Mouse (Mus musculus) spleen, adult 2 months (tissue): Measurements from ENCODE around the gene Tcte2. TPM values are rescaled to one million over a fixed set of nuclear protein-coding genes. Genes with fewer than 3 reads are reported as not detected.

Source experiments
- DNase-seq, 2 experiments: peaks; one replicate each; pipeline versions ENCODE4 v3.0.0 to v3.0.0-alpha.2; 2012 to 2021; ENCODE audit warnings: low spot score in 2 of 2, low read depth in 1 of 2
- H3K27ac ChIP-seq: fragments of 200-500 bp; 2 replicates; pipeline ENCODE4 v1.5.1; 2012; ENCODE audit warnings: low read length, inconsistent platforms; ENCODE audit not compliant: insufficient read depth
- H3K27me3 ChIP-seq: fragments of 200-500 bp; 2 replicates; pipeline ENCODE4 v1.6.1; 2012; ENCODE audit warnings: mild to moderate bottlenecking, moderate library complexity, low read length, inconsistent platforms; ENCODE audit not compliant: control insufficient read depth, insufficient read depth
- H3K36me3 ChIP-seq: fragments of 200-500 bp; 2 replicates; pipeline ENCODE4 v1.6.1; 2012; ENCODE audit warnings: mild to moderate bottlenecking, low read length, inconsistent platforms; ENCODE audit not compliant: control insufficient read depth, insufficient read depth
- H3K4me1 ChIP-seq: fragments of 200-500 bp; 2 replicates; pipeline ENCODE4 v1.6.1; 2011; ENCODE audit warnings: inconsistent platforms; ENCODE audit not compliant: control insufficient read depth, insufficient read depth, insufficient read length
- H3K4me3 ChIP-seq: fragments of 200-500 bp; 2 replicates; pipeline ENCODE4 v1.5.1; 2011; ENCODE audit warnings: mild to moderate bottlenecking, inconsistent platforms; ENCODE audit not compliant: insufficient read depth, insufficient read length; ENCODE audit errors: extremely low read depth
- CTCF ChIP-seq: fragments of 200-500 bp; IDR thresholded peaks from 2 replicates; pipeline ENCODE4 v1.5.1; 2011; ENCODE audit warnings: mild to moderate bottlenecking, inconsistent platforms; ENCODE audit not compliant: insufficient read depth, insufficient read length, insufficient replicate concordance; ENCODE audit errors: extremely low read depth
- POLR2A ChIP-seq: fragments of 200-500 bp; IDR thresholded peaks from 2 replicates; pipeline ENCODE4 v1.6.1; 2011; ENCODE audit warnings: low read depth, low read length, inconsistent platforms
- WGBS: fragments of 180-500 bp; shearing (Covaris S2); methylation state at CpG from one replicate; pipeline ENCODE4 v1.1.7; 2018; 5-methylcytosine and 5-hydroxymethylcytosine counted together
- polyA plus RNA-seq: library from polyadenylated mRNA; depleted of rRNA; stranded (reverse); fragments of >200 nt; gene quantifications from 2 replicates; pipeline ENCODE4 v1.2.3, GENCODE M21; 2012

Tcte2 gene
- polyA plus RNA-seq, 1 experiment, result 0.36 TPM

GRCm38 (mm10) chr17:13722434-13722833, 39.2 kb downstream of the Tcte2 start:
- TF ChIP-seq CTCF (no peak), POLR2A (no peak)
- 93% methylated on average over 2 of the region's 2 CpGs for WGBS

GRCm38 (mm10) chr17:13721372-13721771, 40.3 kb downstream of the Tcte2 start:
- Histone ChIP-seq H3K4me3 (no peak overlapping the region), H3K27me3 (no peaks in the 10 kb centered on the region), H3K27ac (no peak overlapping the region), H3K36me3 (no peaks in the 10 kb centered on the region), H3K4me1 (no peaks in the 10 kb centered on the region)
- 75% methylated on average over 2 of the region's 2 CpGs for WGBS
- TF ChIP-seq CTCF (no peak), POLR2A (no peak)
- no peak for DNase-seq

More at GRCm38 (mm10) chr17:13722434-13722833, 39.2 kb downstream of the Tcte2 start:
- no peak for DNase-seq
- Histone ChIP-seq H3K36me3 (no peaks in the 10 kb centered on the region), H3K27me3 (no peaks in the 10 kb centered on the region), H3K4me1 (no peaks in the 10 kb centered on the region), H3K4me3 (no peak overlapping the region), H3K27ac (no peak overlapping the region)

DNA sequence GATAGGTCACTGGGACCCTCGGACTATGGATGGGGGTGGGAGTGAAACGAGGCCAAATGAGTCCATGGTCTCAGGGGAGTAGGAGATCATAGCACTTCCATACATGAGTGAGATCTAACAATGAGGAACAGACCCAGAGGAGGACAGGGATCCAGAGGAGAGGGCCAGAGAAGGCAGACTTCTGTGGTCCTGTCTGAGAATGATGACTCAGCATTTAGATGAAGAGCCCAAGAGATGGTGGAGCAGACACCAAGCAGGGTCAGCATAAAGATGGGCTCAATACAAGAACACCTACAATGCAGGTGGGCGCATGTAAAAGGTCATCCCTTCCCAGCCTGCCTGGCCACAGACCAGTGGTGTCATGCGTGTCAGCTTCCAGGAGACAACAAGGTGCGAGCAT, 41.4 kb downstream of the Tcte2 start:
- Histone ChIP-seq H3K4me1 (no peaks in the 10 kb centered on the region), H3K27ac (no peak overlapping the region), H3K27me3 (no peaks in the 10 kb centered on the region), H3K4me3 (no peak overlapping the region), H3K36me3 (no peaks in the 10 kb centered on the region)
- no peak for DNase-seq
- WGBS, result 93% methylated on average over 5 of the region's 5 CpGs
- TF ChIP-seq POLR2A, result no peak
- TF ChIP-seq CTCF, result no peak

DNA sequence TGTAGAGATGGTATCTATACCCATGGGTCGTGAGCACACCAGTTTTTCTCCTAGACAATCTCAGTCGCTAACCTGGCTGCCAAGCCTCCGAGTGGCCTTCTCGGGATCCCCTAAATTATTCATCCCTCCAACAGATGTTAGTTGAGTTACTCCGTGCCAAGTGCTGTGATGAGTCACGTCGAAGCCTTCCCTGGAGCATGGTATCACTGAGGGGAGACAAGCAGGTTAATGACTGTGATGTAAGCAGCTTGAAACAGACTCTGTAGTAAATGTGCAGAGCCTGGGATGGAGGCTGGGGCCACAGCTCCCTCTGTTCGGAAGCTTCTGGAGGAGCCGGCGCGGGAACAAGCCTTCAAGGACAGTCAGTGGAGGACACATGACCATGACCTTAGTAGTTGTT, 44.2 kb downstream of the Tcte2 start:
- Histone ChIP-seq H3K27me3 (no peaks in the 10 kb centered on the region), H3K27ac (no peak overlapping the region), H3K4me1 (no peaks in the 10 kb centered on the region), H3K36me3 (no peaks in the 10 kb centered on the region), H3K4me3 (no peak overlapping the region)
- no peak for DNase-seq
- TF ChIP-seq POLR2A, result no peak
- TF ChIP-seq CTCF, result no peak
- WGBS, result 93% methylated on average over 11 of the region's 11 CpGs

DNA sequence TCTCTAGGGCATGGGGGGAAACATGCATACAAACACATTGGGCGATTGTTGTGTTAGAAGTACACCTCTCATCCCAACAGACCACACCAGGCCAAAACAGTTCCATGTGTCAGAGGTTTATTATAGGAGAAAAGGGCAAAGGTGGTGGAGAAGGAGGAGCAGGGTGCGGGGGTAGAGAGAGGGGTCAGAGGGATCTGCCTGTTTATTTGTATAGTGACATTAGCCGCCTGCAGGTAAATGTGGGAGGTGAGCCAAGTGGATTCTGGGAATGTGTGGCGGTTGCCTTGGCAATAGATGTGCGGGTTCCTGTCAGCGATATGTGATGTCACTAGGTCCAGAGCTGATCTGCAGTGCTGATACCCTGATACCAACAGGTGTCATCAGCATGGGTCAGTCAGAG, 45.3 kb downstream of the Tcte2 start:
- Histone ChIP-seq H3K4me3 (no peak overlapping the region), H3K27me3 (no peaks in the 10 kb centered on the region), H3K27ac (no peak overlapping the region), H3K4me1 (no peaks in the 10 kb centered on the region), H3K36me3 (no peaks in the 10 kb centered on the region)
- no peak for DNase-seq
- TF ChIP-seq CTCF, result no peak
- TF ChIP-seq POLR2A, result no peak
- 93% methylated on average over 6 of the region's 6 CpGs for WGBS

DNA sequence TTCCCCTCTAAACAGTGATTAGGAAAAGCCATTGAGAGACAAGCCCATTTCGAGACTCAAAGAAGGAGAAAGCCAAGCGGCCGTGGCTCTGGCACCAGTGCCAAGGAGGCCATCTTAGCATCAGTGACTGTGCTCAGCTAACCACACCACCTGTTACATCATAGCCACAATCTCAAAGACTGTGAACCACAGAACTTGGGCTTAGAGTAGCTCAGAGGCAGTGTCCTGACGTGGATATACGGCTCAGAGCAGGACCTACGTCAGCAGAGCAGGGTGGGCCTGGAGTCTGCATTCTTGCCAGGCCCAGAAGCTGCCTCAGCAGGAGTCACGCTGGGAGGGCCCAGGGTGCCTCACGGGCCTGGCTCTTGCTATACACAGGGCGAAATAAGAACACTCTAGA, 46.1 kb downstream of the Tcte2 start:
- Histone ChIP-seq H3K4me1 (no peaks in the 10 kb centered on the region), H3K36me3 (no peaks in the 10 kb centered on the region), H3K4me3 (no peak overlapping the region), H3K27ac (no peak overlapping the region), H3K27me3 (no peaks in the 10 kb centered on the region)
- TF ChIP-seq CTCF (no peak), POLR2A (no peak)
- no peak for DNase-seq
- WGBS, result 49% methylated on average over 9 of the region's 9 CpGs

- no peak for DNase-seq
- H3K4me3 ChIP-seq, result no peak overlapping the region
- no peaks in the 10 kb centered on the region for H3K4me1 ChIP-seq
- H3K27ac ChIP-seq, result no peak overlapping the region
- H3K27me3 ChIP-seq, result no peaks in the 10 kb centered on the region
- TF ChIP-seq CTCF (no peak), POLR2A (no peak)
- no peaks in the 10 kb centered on the region for H3K36me3 ChIP-seq
- WGBS, result 87% methylated on average over 4 of the region's 4 CpGs
Measured at GRCm38 (mm10) chr17:13714654-13715053, 47.0 kb downstream of the Tcte2 start.

- no peaks in the 10 kb centered on the region for H3K4me1 ChIP-seq
- H3K4me3 ChIP-seq, result no peak overlapping the region
- no peak overlapping the region for H3K27ac ChIP-seq
- 87% methylated on average over 4 of the region's 4 CpGs for WGBS
- no peaks in the 10 kb centered on the region for H3K36me3 ChIP-seq
- TF ChIP-seq CTCF, result no peak
- TF ChIP-seq POLR2A, result no peak
- no peak for DNase-seq
- no peaks in the 10 kb centered on the region for H3K27me3 ChIP-seq
Measured at GRCm38 (mm10) chr17:13714128-13714527, 47.5 kb downstream of the Tcte2 start.
